Mouse (Mus musculus) cortical plate, adult 2 months (tissue): ENCODE measurements around the gene Eddm3b.

Experiments
- CTCF ChIP-seq: fragments of 200-500 bp; IDR thresholded peaks from 2 replicates; pipeline ENCODE4 v1.5.1; 2011; ENCODE audit warnings: mild to moderate bottlenecking, control low read depth, low read length; ENCODE audit not compliant: insufficient read depth; ENCODE audit errors: extremely low read depth
- POLR2A ChIP-seq: fragments of 200-500 bp; IDR thresholded peaks from 2 replicates; pipeline ENCODE4 v1.6.1; 2011; ENCODE audit warnings: mild to moderate bottlenecking, low read length, control low read depth; ENCODE audit not compliant: insufficient read depth; ENCODE audit errors: extremely low read depth

DNA sequence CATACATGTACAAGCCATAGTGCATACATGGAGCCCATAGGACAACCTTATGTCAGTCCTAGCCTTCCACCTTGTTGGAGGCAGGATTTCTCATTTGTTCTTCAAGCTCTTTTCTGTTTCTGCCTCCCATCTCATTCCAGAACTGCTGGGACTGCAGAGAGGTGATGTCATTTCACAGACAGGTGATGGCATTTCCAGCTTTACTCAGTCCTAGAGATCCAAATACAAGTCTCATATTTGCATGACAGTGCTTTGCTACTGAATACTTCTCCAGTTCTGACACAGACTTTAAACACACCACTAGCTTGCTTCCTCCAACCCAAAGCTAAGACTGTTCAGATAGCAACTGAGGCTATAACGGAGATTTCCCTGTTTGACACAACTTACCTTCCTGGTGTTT is 35.0 kb upstream of the Eddm3b start:
- no peak for TF ChIP-seq CTCF
- no peak for TF ChIP-seq POLR2A
